Mouse (Mus musculus) cerebellum, postnatal 10 days (tissue): Measurements from ENCODE around the gene Pigx.
A peak's percentile ranks its signal among the peaks of the same experiment; 100 is the strongest.
"Not testable (repeated sequence)": the region's sequence is repeated elsewhere in the genome, so short reads cannot be mapped to it uniquely, and the experiment has no call there.

ENCODE experiments used
- DNase-seq, 2 experiments: peaks; one replicate each; pipeline ENCODE4 v3.0.0; 2021; ENCODE audit warnings: mixed read lengths in 2 of 2

The Pigx gene

GRCm38 (mm10) chr16:32108578-32108977, 9.0 kb upstream of the Pigx start:
- no peak for DNase-seq

GRCm38 (mm10) chr16:32108170-32108569, 8.6 kb upstream of the Pigx start:
- no peak for DNase-seq

- no peak for DNase-seq
Observed at GRCm38 (mm10) chr16:32107342-32108045, 8.0 kb upstream of the Pigx start.

- DNase-seq, result no peak
Observed at GRCm38 (mm10) chr16:32105698-32106097, 6.2 kb upstream of the Pigx start.

- no peak for DNase-seq
Observed at GRCm38 (mm10) chr16:32102295-32102694, 2.8 kb upstream of the Pigx start.

GRCm38 (mm10) chr16:32098897-32099637, 473 bp downstream of the Pigx start:
- DNase-seq, result no peak

- not testable (repeated sequence) for DNase-seq
Observed at GRCm38 (mm10) chr16:32097757-32098156, 1.8 kb downstream of the Pigx start.

- no peak for DNase-seq
Observed at GRCm38 (mm10) chr16:32091466-32091865, 8.1 kb downstream of the Pigx start.

GRCm38 (mm10) chr16:32087629-32088443, 11.7 kb downstream of the Pigx start:
- DNase-seq, result no peak

GRCm38 (mm10) chr16:32078991-32079511, 20.5 kb downstream of the Pigx start, which contains the start of gene Pak2:
Gene Pak2, minus strand, starts transcription at chr16:32079342.
- peak; percentile 93 to 95 for DNase-seq

- peak in 1 of 2 experiments; percentile 9 for DNase-seq
Observed at GRCm38 (mm10) chr16:32078408-32078990, 21.0 kb downstream of the Pigx start.

- DNase-seq, result peak in 1 of 2 experiments; percentile 7
Observed at GRCm38 (mm10) chr16:32077648-32078407, 21.7 kb downstream of the Pigx start.

GRCm38 (mm10) chr16:32076406-32076805, 23.1 kb downstream of the Pigx start:
- peak in 1 of 2 experiments; percentile 35 for DNase-seq

GRCm38 (mm10) chr16:32075762-32076161, 23.8 kb downstream of the Pigx start:
- DNase-seq, result no peak

GRCm38 (mm10) chr16:32070070-32070469, 29.5 kb downstream of the Pigx start:
- DNase-seq, result not testable (repeated sequence)

GRCm38 (mm10) chr16:32068389-32069300, 30.9 kb downstream of the Pigx start:
- DNase-seq, result no peak

GRCm38 (mm10) chr16:32066899-32067298, 32.6 kb downstream of the Pigx start:
- DNase-seq, result no peak

- DNase-seq, result no peak
Observed at GRCm38 (mm10) chr16:32063900-32064299, 35.6 kb downstream of the Pigx start.

- no peak for DNase-seq
Observed at GRCm38 (mm10) chr16:32062226-32062625, 37.3 kb downstream of the Pigx start.

- peak in 1 of 2 experiments; percentile 19 for DNase-seq
Observed at GRCm38 (mm10) chr16:32059840-32060523, 39.6 kb downstream of the Pigx start.
